Mouse (Mus musculus): Measurements from ENCODE around the gene Fgfr4. TPM values are rescaled to one million over a fixed set of nuclear protein-coding genes. Genes with fewer than 3 reads are reported as not detected.
A peak's percentile ranks its signal among the peaks of the same experiment; 100 is the strongest.
"Not testable (repeated sequence)": the region's sequence is repeated elsewhere in the genome, so short reads cannot be mapped to it uniquely, and the experiment has no call there.

The Fgfr4 gene
- polyA plus RNA-seq, 1 experiment from 2014 or later = 2.9 TPM

DNA sequence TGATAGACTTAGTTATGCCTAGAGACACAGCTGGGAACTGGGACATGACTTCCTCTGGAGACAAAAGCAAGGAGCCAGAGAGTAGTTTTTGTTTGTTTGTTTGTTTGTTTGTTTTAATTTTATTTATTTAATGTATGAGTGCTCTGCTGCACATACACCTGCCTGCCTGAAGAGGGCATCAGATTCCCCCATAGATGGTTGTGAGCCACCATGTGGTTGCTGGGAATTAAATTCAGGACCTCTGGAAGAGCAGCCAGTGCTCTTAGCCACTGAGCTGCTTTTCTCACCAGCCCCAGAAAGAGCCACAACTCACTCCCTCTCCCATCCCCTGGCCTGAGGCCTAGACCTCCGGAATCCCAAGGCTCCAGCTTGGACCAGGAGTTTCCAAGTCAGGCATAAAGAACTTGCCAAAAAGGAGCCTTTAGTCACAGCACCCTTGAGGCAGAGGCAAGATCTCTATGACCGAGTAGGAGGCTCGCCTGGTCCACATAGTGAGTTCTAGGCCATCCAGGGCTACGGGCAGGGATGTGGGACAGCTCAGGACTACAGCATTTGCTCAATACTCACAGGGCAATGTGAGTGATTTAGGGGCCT lies 25.6 kb downstream of the Fgfr4 start:
- Histone ChIP-seq H3K4me1 (0 out of 2 replicates have a peak, but pooled peaks cover 5% of the 10 kb centered on the region), H3K4me3 (no peak overlapping the region), H3K27ac (no peak overlapping the region), H3K4me2 (replicated peaks) (no peak overlapping the region), H3K27me3 (no peaks in the 10 kb centered on the region), H3K9ac (no peak overlapping the region), H3K9me3 (replicated peaks) (no peaks in the 10 kb centered on the region), H3K36me3 (no peaks in the 10 kb centered on the region)
- ATAC-seq (ENCODE audit: low FRiP score) = no peak
- 60% methylated on average over 4 of the region's 4 CpGs for WGBS

DNA sequence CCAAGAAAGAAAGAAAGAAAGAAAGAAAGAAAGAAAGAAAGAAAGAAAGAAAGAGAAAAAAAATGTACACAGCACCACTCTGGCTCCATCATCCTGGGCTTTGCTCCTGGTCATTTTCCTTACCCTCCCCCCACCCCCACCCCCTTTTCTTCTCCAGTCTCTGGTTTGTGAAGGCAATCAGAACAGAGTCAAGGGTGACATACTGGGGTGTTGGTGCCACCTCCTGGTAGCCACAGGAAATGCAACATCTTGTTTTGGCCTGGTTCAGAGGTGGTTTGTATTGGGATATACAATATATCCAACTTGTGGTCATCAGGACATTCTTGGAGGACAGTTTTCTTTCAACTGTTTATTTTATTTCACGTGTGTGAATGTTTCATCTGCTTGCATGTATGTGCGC lies 26.1 kb downstream of the Fgfr4 start:
- no peak overlapping the region for H3K4me2 ChIP-seq (replicated peaks)
- no peaks in the 10 kb centered on the region for H3K36me3 ChIP-seq
- 41% methylated on average over 2 of the region's 2 CpGs for WGBS
- no peaks in the 10 kb centered on the region for H3K9me3 ChIP-seq (replicated peaks)
- H3K4me3 ChIP-seq = no peak overlapping the region
- peak; percentile 56 for ATAC-seq (ENCODE audit: low FRiP score)
- 0 out of 2 replicates have a peak, but pooled peaks cover 5% of the 10 kb centered on the region for H3K4me1 ChIP-seq
- H3K27ac ChIP-seq = no peak overlapping the region
- no peaks in the 10 kb centered on the region for H3K27me3 ChIP-seq
- H3K9ac ChIP-seq = no peak overlapping the region

DNA sequence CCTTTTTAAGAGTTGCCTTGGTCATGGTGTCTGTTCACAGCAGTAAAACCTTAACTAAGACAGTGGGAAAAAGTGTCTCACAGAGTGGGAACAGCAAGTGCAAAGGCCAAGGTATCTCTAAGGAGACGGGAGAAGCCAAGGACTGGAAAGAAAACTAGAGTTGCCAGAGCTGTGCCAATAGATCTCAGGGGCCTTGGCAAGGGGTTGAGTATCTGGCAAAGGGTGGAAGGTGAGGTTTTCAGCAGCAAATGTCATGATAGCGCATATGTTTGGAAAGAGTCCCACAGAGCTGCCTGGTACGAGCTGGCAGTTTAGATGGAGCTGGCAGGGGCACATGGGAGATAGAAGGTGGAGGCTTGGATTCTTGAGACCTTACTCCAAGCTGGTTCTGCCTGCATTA lies 27.2 kb downstream of the Fgfr4 start:
- Histone ChIP-seq H3K4me1 (0 out of 2 replicates have a peak, but pooled peaks cover 5% of the 10 kb centered on the region), H3K36me3 (no peaks in the 10 kb centered on the region), H3K9me3 (replicated peaks) (no peaks in the 10 kb centered on the region), H3K27me3 (no peaks in the 10 kb centered on the region), H3K27ac (no peak overlapping the region), H3K4me3 (no peak overlapping the region), H3K9ac (no peak overlapping the region), H3K4me2 (replicated peaks) (no peak overlapping the region)
- no peak for ATAC-seq (ENCODE audit: low FRiP score)
- 89% methylated on average over 3 of the region's 3 CpGs for WGBS

DNA sequence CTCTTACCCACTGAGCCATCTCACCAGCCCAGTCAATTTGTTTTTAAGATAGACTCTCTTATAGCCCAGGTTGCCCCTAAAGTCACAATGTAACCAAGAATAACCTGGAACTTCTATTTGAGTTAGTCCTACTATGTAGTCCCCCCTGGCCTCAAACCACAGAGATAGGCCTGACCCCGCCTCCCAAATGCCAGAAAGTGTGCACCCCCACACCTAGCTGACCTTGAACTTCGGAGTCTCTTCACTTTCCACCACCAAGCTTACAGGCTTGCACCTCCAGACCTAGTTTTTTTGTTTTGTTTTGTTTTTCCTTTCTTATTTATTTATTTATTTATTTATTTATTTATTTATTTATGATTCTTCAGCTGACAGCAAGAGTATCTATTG lies 29.3 kb downstream of the Fgfr4 start:
- Histone ChIP-seq H3K9me3 (replicated peaks) (no peaks in the 10 kb centered on the region), H3K9ac (no peak overlapping the region), H3K4me1 (0 out of 2 replicates have a peak, but pooled peaks cover 5% of the 10 kb centered on the region), H3K4me3 (no peak overlapping the region), H3K27me3 (no peaks in the 10 kb centered on the region), H3K4me2 (replicated peaks) (peak overlapping the region; percentile 47), H3K27ac (no peak overlapping the region), H3K36me3 (no peaks in the 10 kb centered on the region)
- 68% methylated on average over 2 of the region's 2 CpGs for WGBS
- no peak for ATAC-seq (ENCODE audit: low FRiP score)

DNA sequence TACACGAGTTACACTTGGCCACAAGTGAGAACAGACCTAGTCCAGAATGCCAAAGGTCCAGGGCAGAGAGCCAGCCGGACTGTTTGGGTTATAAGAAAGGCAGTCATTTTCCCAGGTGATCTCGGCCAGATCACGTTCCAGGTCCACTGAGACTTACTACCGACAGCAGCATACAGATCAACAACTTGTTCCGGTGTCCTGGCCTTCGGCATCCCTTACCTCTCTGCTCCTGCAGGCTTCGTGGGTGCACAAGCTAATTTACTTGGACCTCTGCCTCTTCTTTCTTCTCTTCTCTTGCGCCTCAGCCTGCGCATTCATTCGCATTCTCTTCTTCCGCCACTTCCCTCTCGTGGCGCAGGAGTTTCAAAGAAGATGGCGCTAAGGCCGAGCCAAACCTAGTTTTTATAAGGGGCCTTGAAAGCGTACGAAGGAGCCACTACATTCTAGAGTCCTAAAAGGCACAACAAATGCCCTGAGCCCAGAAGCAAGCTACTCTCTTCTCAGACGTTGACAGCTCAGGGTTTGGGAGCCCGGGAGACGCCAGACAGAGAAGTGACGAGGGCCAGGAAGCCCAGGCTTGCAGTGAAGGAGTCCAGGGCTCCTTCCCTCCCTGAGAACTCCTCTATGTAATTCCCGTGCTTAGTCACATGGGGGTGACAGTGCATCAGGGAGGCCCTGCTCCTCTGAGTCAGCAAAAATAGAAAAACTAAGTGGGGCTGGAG lies 29.9 kb downstream of the Fgfr4 start:
- ATAC-seq (ENCODE audit: low FRiP score) = peak; percentile 74
- 4% methylated on average over 23 of the region's 23 CpGs for WGBS

DNA sequence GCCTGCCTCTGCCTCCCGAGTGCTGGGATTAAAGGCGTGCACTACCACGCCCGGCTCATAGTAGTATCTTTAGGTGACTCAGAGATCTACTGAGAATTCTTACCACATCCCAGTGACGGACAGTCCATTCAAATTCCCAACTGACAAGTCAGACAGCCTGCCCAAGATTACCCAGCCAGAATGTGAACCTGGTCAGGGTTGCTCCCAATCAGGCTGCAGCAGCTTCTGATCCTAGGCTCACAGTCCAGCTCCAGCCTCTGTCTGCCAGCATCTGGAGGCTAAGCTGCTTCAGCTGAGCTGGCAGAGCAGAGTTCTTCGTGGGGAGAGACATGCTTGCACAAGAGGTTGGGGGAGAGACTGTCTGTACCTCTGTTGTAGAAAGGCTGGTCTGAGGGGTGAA lies 30.9 kb downstream of the Fgfr4 start:
- no peaks in the 10 kb centered on the region for H3K9me3 ChIP-seq (replicated peaks)
- no peak overlapping the region for H3K4me2 ChIP-seq (replicated peaks)
- H3K4me3 ChIP-seq = no peak overlapping the region
- 0 out of 2 replicates have a peak, but pooled peaks cover 5% of the 10 kb centered on the region for H3K4me1 ChIP-seq
- no peak overlapping the region for H3K27ac ChIP-seq
- WGBS = 87% methylated on average over 6 of the region's 6 CpGs
- H3K27me3 ChIP-seq = no peaks in the 10 kb centered on the region
- no peaks in the 10 kb centered on the region for H3K36me3 ChIP-seq
- ATAC-seq (ENCODE audit: low FRiP score) = no peak
- no peak overlapping the region for H3K9ac ChIP-seq

More for the DNA sequence above, 29.9 kb downstream of the Fgfr4 start:
- Histone ChIP-seq H3K4me3 (peak overlapping the region; percentile 23), H3K9me3 (replicated peaks) (no peaks in the 10 kb centered on the region), H3K4me1 (0 out of 2 replicates have a peak, but pooled peaks cover 5% of the 10 kb centered on the region), H3K27me3 (no peaks in the 10 kb centered on the region), H3K4me2 (replicated peaks) (peak overlapping the region; percentile 47), H3K9ac (peak overlapping the region; percentile 23; the same call in 1 of the 2 replicates), H3K27ac (peak overlapping the region; percentile 32), H3K36me3 (no peaks in the 10 kb centered on the region)

DNA sequence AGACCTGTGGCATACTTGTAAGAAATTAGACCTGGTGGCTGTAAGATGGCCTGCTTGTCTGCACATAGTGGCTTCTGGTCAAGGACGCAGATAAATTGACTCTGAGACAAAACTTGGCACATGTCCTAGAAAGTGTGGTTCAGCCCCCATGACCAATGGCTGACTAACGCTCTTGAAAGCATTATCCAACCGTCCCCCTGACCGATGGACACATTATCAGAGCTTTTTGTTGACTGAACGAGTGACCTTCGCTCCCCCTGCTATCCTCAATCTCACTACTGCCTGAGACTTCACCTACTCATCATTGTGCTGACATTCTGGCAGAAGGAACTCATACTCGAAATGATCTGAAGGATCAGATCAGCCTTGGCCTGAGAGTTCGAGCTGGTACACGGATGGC lies 34.6 kb downstream of the Fgfr4 start:
- 58% methylated on average over 6 of the region's 9 CpGs for WGBS
- H3K27me3 ChIP-seq = not testable (repeated sequence)
- H3K4me1 ChIP-seq = peaks cover 12% of the 10 kb centered on the region

DNA sequence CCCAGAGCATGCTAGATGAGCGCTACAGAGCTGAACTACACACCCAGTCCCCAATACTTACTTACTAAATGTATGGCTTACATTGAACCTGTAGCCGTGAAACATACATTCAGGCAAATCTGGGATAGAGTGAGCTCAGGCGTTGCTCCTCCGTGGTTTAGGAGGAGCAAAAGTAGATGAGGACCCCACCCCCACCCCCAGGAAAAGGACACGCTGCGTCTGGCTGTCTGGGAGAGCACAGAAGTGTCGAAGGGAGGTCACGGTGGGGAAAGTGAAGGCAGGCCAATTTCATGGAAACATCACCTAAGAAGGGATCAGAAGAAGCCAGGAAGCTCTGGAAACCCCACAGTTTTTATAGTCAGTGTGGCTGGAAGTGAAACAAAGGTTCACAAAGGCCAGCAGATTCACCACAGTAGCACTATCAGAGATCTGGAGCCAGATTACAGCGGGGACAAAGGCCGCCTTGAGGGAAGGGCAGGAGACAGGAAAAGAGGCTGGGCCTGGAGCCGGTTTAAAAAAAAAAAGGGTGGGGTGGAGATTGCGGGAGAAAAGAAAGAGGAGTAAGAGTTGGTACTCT lies 37.2 kb downstream of the Fgfr4 start:
- H3K36me3 ChIP-seq = no peaks in the 10 kb centered on the region
- WGBS = 3% methylated on average over 12 of the region's 12 CpGs
- H3K9me3 ChIP-seq (replicated peaks) = no peaks in the 10 kb centered on the region
- peaks cover 10% of the 10 kb centered on the region for H3K4me1 ChIP-seq
- H3K4me3 ChIP-seq = peak overlapping the region; percentile 38
- H3K27ac ChIP-seq = peak overlapping the region; percentile 94
- ATAC-seq (ENCODE audit: low FRiP score) = no peak
- peak overlapping the region; percentile 65 for H3K4me2 ChIP-seq (replicated peaks)
- no peaks in the 10 kb centered on the region for H3K27me3 ChIP-seq
- peak overlapping the region; percentile 62 for H3K9ac ChIP-seq

More for the DNA sequence above, 34.6 kb downstream of the Fgfr4 start:
- H3K27ac ChIP-seq; H3K9me3 ChIP-seq (replicated peaks); H3K4me3 ChIP-seq; H3K9ac ChIP-seq; H3K36me3 ChIP-seq; H3K4me2 ChIP-seq (replicated peaks); ATAC-seq (ENCODE audit: low FRiP score): not testable (repeated sequence)

DNA sequence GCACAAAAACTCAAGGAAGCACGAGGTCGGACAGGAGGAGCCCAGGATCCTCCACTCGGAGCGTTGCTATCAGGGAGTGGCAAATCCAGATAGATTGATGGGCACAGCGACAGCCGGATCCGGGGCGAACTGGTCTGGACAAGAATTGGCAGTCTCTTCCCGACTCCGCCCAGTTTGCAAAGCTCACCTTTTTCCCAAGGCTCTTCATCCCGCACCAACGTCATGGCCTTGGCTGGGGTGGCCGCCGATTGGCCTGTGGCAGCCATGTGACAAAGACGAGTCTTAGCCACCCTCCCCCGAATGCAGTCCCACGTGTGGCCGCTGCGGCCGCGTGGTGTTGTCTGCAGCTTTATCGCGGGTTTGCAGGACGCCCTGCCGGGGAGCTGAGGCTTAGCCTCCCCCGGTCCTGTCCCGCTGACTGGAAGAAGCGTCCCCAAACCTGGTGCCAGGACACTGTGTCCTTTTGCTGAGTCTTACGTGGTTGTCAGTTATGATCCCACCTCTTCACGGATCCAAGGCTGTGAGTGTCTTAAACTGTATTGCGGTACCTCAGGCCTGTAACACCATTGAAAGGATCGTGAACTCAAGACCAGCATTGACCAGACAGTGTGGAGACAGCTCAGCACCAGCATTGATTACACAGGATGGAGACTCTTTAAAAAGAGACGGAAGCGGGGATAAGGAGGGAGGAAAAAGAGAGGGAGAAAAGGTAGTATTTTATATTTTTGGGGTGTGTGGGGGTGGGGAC lies 37.9 kb downstream of the Fgfr4 start:
- Histone ChIP-seq H3K9ac (peak overlapping the region; percentile 62), H3K36me3 (no peaks in the 10 kb centered on the region), H3K4me1 (peaks cover 10% of the 10 kb centered on the region), H3K27ac (peak overlapping the region; percentile 94), H3K4me3 (peak overlapping the region; percentile 38), H3K4me2 (replicated peaks) (peak overlapping the region; percentile 65), H3K27me3 (no peaks in the 10 kb centered on the region), H3K9me3 (replicated peaks) (no peaks in the 10 kb centered on the region)
- WGBS = 3% methylated on average over 34 of the region's 34 CpGs
- ATAC-seq (ENCODE audit: low FRiP score) = peak; percentile 99

DNA sequence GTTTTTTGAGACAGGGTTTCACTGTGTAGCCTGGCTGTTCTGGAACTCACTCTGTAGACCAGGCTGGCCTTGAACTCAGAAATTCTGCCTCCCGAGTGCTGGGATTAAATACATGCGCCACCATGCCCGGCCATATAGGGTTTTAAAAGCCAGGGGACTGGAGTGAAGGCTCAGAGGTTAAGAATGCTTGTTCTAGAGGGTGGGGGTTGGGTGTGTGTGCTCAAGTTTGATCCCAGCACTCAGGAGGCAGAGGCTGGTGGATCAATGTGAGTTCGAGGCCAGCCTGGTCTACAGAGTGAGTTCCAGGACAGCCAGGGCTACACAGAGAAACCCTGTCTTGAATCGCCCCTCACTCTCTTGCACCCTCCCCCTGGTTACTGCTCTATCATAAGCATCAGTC lies 39.1 kb downstream of the Fgfr4 start:
- no peaks in the 10 kb centered on the region for H3K9me3 ChIP-seq (replicated peaks)
- H3K4me2 ChIP-seq (replicated peaks) = no peak overlapping the region
- H3K4me3 ChIP-seq = no peak overlapping the region
- H3K4me1 ChIP-seq = peaks cover 10% of the 10 kb centered on the region
- 88% methylated on average over 5 of the region's 5 CpGs for WGBS
- H3K27ac ChIP-seq = no peak overlapping the region
- no peak for ATAC-seq (ENCODE audit: low FRiP score)
- no peaks in the 10 kb centered on the region for H3K27me3 ChIP-seq
- no peaks in the 10 kb centered on the region for H3K36me3 ChIP-seq
- H3K9ac ChIP-seq = no peak overlapping the region

DNA sequence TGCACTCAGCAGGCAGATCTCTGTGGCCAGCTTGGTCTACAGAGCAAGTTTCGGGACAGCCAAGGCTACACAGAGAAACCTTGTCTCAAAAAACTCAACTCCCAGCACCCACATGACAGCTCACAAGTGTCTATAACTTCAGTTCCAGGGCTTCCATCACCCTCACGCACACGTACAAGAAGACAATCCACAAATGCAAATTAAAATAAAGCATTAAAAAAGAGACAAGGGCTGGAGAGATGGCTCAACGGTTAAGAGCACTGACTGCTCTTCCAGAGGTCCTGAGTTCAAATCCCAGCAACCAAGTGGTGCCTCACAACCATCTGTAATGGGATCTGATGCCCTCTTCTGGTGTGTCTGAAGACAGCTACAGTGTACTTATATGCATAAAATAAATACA lies 50.3 kb downstream of the Fgfr4 start:
- H3K4me3 ChIP-seq; H3K27me3 ChIP-seq; H3K9ac ChIP-seq; H3K27ac ChIP-seq; H3K9me3 ChIP-seq (replicated peaks); H3K4me2 ChIP-seq (replicated peaks); ATAC-seq (ENCODE audit: low FRiP score); H3K4me1 ChIP-seq; H3K36me3 ChIP-seq: not testable (repeated sequence)
- WGBS = 86% methylated on average over 4 of the region's 4 CpGs

DNA sequence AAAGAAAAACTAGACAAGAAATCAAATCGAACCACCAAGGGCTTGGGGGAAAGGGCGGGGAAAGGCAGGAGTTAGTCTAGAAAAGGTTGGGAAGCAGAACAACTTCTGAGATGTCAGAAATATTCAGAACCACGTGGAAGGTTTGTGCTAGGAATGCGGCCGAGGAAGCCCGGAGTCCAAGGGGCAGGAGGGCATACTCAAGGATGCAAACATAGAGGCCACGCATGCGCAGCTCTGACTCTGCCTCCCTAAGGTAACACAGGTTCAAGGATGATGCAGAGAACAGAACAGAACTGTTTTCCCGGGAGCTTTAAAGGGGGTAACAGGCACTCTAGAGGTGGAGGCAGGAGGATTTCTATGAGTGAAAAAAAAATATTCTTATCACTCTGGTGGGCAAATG lies 51.3 kb downstream of the Fgfr4 start:
- no peaks in the 10 kb centered on the region for H3K36me3 ChIP-seq
- H3K27me3 ChIP-seq = no peaks in the 10 kb centered on the region
- no peak overlapping the region for H3K4me3 ChIP-seq
- no peak overlapping the region for H3K4me2 ChIP-seq (replicated peaks)
- no peaks in the 10 kb centered on the region for H3K4me1 ChIP-seq
- no peaks in the 10 kb centered on the region for H3K9me3 ChIP-seq (replicated peaks)
- 81% methylated on average over 9 of the region's 9 CpGs for WGBS
- ATAC-seq (ENCODE audit: low FRiP score) = no peak
- H3K9ac ChIP-seq = no peak overlapping the region
- no peak overlapping the region for H3K27ac ChIP-seq
